Mouse (Mus musculus): ENCODE measurements around the gene Mtch2. TPM values are rescaled to one million over a fixed set of nuclear protein-coding genes. Genes with fewer than 3 reads are reported as not detected.

Gene Mtch2
- polyA plus RNA-seq, 1 experiment from 2014 or later: 234 TPM

DNA sequence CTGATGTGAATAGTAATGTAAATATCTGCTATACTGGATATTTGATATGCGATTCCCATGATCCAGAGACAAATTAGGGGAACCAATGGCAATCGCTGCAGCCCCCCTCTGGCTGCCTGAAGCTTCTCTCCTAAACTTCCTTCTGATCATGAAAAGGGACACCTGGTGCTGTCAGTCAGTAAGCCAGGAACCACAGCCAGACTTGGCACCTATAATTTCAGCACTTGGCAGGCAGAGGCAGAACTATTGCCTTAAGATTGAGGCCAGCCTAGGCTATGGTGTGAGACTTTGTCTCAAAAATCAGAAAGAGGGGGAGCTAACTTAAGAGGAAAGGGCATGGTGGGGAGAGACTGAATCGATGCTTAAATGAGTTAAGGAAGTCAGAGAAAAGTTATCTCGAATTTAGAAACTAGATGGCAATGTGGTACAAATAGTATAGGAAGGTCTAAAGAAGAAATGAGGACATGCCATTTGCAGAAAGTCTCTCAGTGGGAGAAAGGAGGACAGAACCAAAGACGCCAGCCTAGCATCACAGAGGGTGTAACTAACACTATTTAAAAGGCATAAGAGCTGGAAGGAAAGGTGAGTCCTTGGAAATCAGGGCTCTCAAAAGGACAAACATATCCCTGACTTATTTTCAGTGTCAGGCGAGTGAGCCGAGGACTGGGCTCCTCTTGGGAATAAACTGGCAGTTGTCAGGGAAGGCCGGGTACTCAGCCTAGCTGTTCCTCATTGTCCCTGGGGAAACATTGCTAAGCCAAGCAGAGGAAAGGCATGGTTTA is 24.4 kb downstream of the Mtch2 start:
- DNase-seq (ENCODE audit: low spot score): no peak
- H3K4me3 ChIP-seq: no peak overlapping the region
- WGBS: 69% methylated on average over 8 of the region's 8 CpGs
- H3K27ac ChIP-seq: no peak overlapping the region
- H3K9me3 ChIP-seq: no peaks in the 10 kb centered on the region
- no peaks in the 10 kb centered on the region for H3K27me3 ChIP-seq (ENCODE audit: insufficient read depth, poor library complexity, severe bottlenecking)
- no peaks in the 10 kb centered on the region for H3K4me1 ChIP-seq (replicated peaks)
- peaks cover 27% of the 10 kb centered on the region for H3K36me3 ChIP-seq

DNA sequence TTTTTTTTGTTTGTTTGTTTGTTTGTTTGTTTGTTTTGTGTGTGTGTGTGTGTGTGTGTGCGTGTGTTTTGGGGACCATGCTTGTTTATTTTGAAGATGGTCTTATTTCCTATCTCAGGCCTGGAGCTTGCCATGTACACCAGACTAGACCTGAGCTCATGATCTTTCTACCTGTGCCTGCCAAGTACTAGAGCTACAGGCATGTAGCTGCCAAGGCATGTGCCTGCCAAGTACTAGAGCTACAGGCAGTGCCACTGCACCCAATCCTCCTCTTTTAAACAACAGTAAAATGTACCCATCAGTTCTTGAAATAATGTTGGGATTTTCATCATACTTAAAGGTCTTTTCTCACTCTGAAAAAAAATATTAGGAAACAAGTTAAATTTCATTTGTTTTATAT is 27.1 kb downstream of the Mtch2 start:
- Histone ChIP-seq H3K4me1 (replicated peaks) (no peaks in the 10 kb centered on the region), H3K27ac (no peak overlapping the region), H3K36me3 (0 out of 2 replicates have a peak, but pooled peaks cover under 1% of the 10 kb centered on the region), H3K27me3 (ENCODE audit: insufficient read depth, poor library complexity, severe bottlenecking) (peaks cover under 1% of the 10 kb centered on the region; the same call in 1 of the 2 replicates), H3K9me3 (no peaks in the 10 kb centered on the region), H3K4me3 (no peak overlapping the region)
- no peak for DNase-seq (ENCODE audit: low spot score)
- WGBS: 95% methylated on average over 1 of the region's 1 CpGs

DNA sequence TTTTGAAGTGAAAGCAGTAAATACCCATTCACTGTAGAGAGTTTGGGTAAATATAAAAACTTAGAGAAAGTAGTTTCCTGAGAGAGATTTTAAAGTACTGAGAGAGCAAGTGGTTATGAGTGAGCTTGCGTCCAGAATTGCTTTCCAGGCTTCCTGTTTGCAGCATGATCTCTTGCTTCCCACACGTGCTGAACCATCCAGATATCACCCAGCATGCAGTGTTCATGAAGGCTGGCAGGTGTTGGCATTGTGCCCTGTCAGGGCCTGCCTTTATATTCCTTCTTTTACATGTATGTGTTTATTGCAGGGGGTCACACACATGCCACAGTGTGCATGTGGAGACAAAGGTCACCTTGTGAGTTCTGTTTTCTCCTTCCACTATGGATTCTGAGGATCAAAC is 28.3 kb downstream of the Mtch2 start:
- DNase-seq (ENCODE audit: low spot score): no peak
- no peaks in the 10 kb centered on the region for H3K36me3 ChIP-seq
- peaks cover 12% of the 10 kb centered on the region for H3K27me3 ChIP-seq (ENCODE audit: insufficient read depth, poor library complexity, severe bottlenecking)
- H3K9me3 ChIP-seq: no peaks in the 10 kb centered on the region
- WGBS: 78% methylated on average over 2 of the region's 2 CpGs
- no peak overlapping the region for H3K4me3 ChIP-seq
- 0 out of 2 replicates have a peak, but pooled peaks cover 8% of the 10 kb centered on the region for H3K4me1 ChIP-seq (replicated peaks)
- H3K27ac ChIP-seq: no peak overlapping the region

DNA sequence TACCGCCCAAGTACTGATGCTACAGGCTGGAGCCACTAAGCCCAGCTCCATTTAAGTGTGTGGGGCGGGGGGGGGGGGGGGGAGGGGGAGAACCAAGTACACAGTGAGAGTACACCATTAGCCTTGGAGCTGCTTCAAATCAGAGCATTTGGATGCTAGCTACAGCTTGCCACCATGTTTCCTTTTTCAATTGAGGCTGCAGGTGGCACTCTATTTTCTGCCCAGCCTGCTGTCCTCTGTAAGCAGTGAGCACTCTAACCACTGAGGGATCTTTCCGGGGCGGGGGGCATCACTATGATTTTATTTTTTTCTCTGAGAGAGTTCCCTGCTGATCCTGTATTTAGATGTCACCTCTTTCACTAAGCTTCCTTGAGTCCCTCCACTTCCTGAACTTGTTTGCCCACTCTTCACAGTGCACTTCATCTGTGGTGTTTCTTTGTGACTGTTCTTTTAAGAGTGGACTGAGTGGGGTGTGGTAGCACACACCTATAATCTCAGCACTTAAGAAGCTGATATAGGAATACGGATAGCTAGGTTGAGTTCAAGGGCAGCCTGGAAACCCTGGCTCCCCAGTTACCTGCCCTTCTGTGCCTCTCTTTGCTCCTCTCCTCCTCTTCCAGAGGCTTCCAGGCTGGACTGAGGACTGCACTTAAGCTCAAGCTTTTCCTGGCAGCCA is 30.8 kb downstream of the Mtch2 start:
- H3K4me1 ChIP-seq (replicated peaks): 0 out of 2 replicates have a peak, but pooled peaks cover 8% of the 10 kb centered on the region
- WGBS: 54% methylated on average over 5 of the region's 5 CpGs
- H3K27ac ChIP-seq: no peak overlapping the region
- no peak for DNase-seq (ENCODE audit: low spot score)
- no peaks in the 10 kb centered on the region for H3K9me3 ChIP-seq
- H3K36me3 ChIP-seq: no peaks in the 10 kb centered on the region
- H3K27me3 ChIP-seq (ENCODE audit: insufficient read depth, poor library complexity, severe bottlenecking): peaks cover 17% of the 10 kb centered on the region
- H3K4me3 ChIP-seq: no peak overlapping the region

DNA sequence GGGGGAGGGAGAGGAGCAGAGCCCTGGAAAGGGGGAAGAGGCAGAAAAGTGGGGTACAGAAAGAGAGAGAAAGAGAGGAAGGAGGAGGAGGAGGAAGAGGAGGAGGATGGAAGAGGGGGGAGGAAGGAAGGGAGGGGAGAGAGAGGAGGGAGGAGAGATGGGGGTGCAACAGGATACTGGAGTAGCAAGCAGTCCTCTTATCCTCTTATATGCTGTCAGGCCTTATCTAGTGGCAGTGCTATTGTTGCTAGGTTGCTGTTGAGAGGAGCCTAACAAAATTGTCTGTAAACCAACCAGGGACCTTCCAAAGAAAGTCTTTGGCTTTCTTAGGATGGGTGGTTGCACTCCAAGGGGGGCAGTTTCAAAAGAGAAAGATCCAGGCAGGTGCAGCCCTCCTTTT is 32.5 kb downstream of the Mtch2 start:
- Histone ChIP-seq H3K9me3 (no peaks in the 10 kb centered on the region), H3K27ac (no peak overlapping the region)

DNA sequence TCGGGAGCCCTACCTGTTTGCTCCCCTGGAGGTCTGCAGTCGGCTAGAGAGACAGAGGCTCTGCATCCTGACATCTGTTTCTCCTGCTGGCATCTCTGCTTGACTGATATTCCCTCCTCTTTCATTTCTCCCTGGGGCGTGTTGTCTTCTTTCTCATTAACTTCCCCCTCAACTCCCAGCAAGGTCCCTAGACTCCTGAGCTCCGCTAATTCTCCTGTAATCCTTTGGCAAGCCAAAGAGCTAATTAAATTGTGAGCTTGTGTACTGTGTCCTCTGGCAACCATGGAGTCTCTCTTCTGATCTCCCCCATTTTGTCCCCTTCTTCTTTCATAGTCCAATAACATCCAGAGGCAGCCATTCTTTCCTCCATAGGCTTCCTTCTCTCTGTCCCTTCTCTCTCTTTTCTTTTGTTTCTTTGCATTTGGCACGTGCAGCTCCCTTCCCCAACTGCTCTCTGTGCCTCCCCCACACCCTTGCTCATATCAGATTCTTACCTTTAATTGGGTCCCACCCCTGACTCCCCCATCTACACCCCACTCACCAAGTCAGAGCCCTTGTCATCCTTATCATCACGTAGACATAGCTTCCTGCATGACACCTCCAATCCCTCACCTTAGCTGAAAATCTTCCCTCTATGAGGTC is 33.3 kb downstream of the Mtch2 start:
- DNase-seq (ENCODE audit: low spot score): no peak
- no peak overlapping the region for H3K4me3 ChIP-seq
- no peak overlapping the region for H3K27ac ChIP-seq
- no peaks in the 10 kb centered on the region for H3K9me3 ChIP-seq
- WGBS: 24% methylated on average over 6 of the region's 6 CpGs
- H3K36me3 ChIP-seq: no peaks in the 10 kb centered on the region
- H3K4me1 ChIP-seq (replicated peaks): peaks cover 16% of the 10 kb centered on the region
- H3K27me3 ChIP-seq (ENCODE audit: insufficient read depth, poor library complexity, severe bottlenecking): peaks cover 34% of the 10 kb centered on the region

More for the DNA sequence above, 32.5 kb downstream of the Mtch2 start:
- Histone ChIP-seq H3K4me1 (replicated peaks) (0 out of 2 replicates have a peak, but pooled peaks cover 8% of the 10 kb centered on the region), H3K27me3 (ENCODE audit: insufficient read depth, poor library complexity, severe bottlenecking) (peaks cover 25% of the 10 kb centered on the region), H3K36me3 (no peaks in the 10 kb centered on the region), H3K4me3 (no peak overlapping the region)
- no peak for DNase-seq (ENCODE audit: low spot score)

DNA sequence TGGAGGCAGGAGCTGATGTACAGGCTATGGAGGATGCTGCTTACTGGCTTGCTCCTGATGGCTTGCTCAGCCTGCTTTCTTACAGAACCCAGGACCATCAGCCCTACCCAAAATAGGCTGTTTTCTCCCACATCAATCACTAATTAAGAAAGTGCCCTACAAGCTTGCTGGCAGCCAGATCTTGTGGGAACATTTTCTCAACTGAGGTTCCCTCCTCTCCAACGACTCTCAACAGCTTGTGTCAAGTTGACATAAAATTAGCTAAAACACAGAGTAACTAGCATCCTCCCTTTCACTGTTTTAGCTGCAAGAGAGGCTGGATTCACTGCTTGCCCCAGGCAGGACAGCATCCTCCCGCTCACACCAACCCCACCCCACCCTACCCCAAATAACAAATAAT is 34.9 kb downstream of the Mtch2 start:
- DNase-seq (ENCODE audit: low spot score): no peak
- H3K36me3 ChIP-seq: no peaks in the 10 kb centered on the region
- WGBS: 82% methylated on average over 2 of the region's 2 CpGs
- H3K27me3 ChIP-seq (ENCODE audit: insufficient read depth, poor library complexity, severe bottlenecking): peaks cover 49% of the 10 kb centered on the region
- no peak overlapping the region for H3K27ac ChIP-seq
- H3K4me1 ChIP-seq (replicated peaks): peaks cover 31% of the 10 kb centered on the region
- H3K9me3 ChIP-seq: no peaks in the 10 kb centered on the region
- H3K4me3 ChIP-seq: no peak overlapping the region

DNA sequence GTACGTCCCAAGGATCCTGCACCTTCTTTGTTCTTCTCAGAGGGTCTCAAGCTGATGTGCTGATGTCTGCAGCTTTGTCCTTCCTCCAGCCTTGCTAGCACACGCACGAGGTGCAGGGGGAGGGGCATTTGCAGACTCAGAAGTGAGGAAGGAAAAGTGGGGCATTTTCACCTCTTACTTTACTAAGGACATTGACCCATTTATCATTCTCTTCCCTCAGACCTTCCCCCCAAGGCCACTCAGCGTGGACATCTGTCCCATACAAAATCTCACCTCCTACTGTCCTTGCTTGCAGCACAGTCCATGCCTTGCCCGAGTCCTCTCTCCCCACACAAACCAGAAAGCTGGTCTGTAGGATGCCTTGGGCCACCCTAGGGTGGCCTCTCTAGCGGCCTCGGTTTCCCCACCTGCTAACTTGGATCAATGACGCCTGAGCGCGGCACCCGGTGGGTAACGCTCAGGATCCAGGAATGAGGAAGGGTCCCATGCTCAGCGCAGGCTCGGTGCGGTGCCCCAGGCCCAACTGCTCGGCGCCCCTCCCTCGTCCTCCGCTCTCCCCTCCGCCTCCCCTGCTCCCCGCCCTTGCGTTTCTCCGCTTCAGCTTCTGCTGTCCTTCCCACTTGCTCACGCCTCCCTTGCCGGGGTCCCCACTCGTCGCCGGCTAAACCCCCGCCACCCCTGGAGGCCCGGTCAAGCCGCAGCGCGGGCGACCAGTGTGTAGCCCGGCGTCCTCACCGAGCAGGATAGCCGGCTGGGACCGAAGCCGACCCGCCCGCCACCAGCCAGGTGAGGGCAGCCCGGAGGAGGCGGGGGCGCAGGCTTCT is 38.5 kb downstream of the Mtch2 start, which contains the start of gene C1qtnf4:
Gene C1qtnf4 (plus strand): TSS at position 643 of the 824 bp plus-strand sequence.
- H3K4me1 ChIP-seq (replicated peaks): peaks cover 40% of the 10 kb centered on the region
- peak within 1 kb of the TSS; percentile 65 for H3K4me3 ChIP-seq
- peak within 1 kb of the TSS; percentile 83 for H3K27ac ChIP-seq
- H3K27me3 ChIP-seq (ENCODE audit: insufficient read depth, poor library complexity, severe bottlenecking): peaks cover 71% of the 10 kb centered on the region
- no peaks in the 10 kb centered on the region for H3K9me3 ChIP-seq
- H3K36me3 ChIP-seq: no peaks in the 10 kb centered on the region
- peak; percentile 59 for DNase-seq (ENCODE audit: low spot score)
- 1% methylated on average over 45 of the region's 45 CpGs for WGBS

DNA sequence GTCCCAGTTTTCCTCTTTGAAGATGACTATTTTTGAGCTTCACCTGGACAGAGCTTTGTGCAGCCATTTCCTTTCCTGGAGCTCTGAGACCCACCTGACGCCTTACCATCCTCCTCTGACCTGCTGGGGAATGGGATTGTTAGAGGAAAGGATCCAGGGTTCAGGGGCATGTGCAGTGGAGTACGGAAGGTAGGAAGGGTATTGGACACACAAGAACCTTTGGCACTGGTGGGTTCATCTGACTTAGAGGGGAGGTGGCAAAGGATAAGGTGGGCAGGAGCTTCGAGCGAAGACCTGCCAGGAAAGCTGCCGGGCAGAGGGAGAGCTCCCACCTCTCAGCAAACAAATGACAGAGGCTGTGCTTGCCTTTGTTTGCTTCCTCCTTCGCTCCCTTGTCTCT is 39.5 kb downstream of the Mtch2 start:
- DNase-seq (ENCODE audit: low spot score): peak; percentile 15
- peak overlapping the region; percentile 65 for H3K4me3 ChIP-seq
- no peaks in the 10 kb centered on the region for H3K36me3 ChIP-seq
- H3K9me3 ChIP-seq: no peaks in the 10 kb centered on the region
- peaks cover 40% of the 10 kb centered on the region for H3K4me1 ChIP-seq (replicated peaks)
- WGBS: 13% methylated on average over 6 of the region's 6 CpGs
- peaks cover 79% of the 10 kb centered on the region for H3K27me3 ChIP-seq (ENCODE audit: insufficient read depth, poor library complexity, severe bottlenecking)
- peak overlapping the region; percentile 53; the same call in 1 of the 2 replicates for H3K27ac ChIP-seq

DNA sequence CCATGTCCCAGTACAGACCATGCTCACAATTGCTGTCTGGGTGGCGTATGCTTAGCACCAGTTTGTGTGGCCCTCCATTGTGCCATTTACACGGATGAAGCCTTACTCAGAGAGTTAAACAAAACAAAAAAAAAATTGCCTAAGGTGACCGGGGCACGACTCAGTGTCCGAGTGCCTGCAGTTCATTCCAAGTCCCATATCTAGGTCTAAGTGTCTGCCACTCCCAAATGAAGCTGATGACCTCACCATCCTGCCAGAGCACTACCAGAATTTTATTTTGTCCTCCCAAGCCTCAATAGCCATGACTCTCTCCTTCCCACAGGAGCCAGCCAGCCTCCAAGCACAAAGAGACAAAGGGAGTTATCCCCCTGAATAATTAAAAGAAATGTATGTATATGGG is 40.7 kb downstream of the Mtch2 start:
- Histone ChIP-seq H3K27me3 (ENCODE audit: insufficient read depth, poor library complexity, severe bottlenecking) (peaks cover 91% of the 10 kb centered on the region), H3K36me3 (peaks cover 3% of the 10 kb centered on the region), H3K4me3 (no peak overlapping the region), H3K9me3 (no peaks in the 10 kb centered on the region), H3K27ac (no peak overlapping the region), H3K4me1 (replicated peaks) (peaks cover 40% of the 10 kb centered on the region)
- WGBS: 68% methylated on average over 5 of the region's 5 CpGs
- DNase-seq (ENCODE audit: low spot score): no peak

DNA sequence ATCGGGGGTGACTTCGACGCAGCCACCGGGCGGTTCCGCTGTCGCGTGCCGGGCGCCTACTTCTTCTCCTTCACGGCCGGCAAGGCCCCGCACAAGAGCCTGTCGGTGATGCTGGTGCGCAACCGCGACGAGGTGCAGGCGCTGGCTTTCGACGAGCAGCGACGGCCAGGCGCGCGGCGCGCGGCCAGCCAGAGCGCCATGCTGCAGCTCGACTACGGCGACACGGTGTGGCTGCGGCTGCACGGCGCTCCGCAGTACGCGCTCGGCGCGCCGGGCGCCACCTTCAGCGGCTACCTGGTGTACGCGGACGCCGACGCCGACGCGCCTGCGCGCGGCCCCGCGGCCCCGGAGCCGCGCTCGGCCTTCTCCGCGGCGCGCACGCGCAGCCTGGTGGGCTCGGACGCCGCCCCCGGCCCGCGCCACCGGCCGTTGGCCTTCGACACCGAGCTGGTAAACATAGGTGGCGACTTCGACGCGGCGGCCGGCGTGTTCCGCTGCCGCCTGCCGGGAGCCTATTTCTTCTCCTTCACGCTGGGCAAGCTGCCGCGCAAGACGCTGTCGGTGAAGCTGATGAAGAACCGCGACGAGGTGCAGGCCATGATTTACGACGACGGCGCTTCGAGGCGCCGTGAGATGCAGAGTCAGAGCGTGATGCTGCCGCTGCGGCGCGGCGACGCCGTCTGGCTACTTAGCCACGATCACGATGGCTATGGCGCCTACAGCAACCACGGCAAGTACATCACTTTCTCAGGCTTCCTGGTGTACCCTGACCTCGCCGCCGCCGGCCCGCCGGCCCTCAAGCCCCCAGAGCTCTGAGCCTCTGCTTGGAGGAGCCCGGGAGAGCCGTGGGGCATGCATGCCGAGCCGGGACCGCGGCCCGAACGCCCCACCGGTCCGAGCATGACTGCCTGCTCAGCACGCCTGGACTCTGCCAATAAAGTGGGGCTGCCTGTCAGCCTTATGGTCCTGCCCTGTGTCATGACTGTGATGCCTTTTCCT is 42.9 kb downstream of the Mtch2 start:
- Histone ChIP-seq H3K4me3 (peak overlapping the region; percentile 55), H3K9me3 (no peaks in the 10 kb centered on the region), H3K36me3 (peaks cover 22% of the 10 kb centered on the region), H3K4me1 (replicated peaks) (peaks cover 37% of the 10 kb centered on the region), H3K27ac (peak overlapping the region; percentile 74), H3K27me3 (ENCODE audit: insufficient read depth, poor library complexity, severe bottlenecking) (peaks cover 78% of the 10 kb centered on the region)
- DNase-seq (ENCODE audit: low spot score): peak; percentile 56
- 5% methylated on average over 133 of the region's 133 CpGs for WGBS

All from hindbrain, embryonic 10.5 days (tissue).